Mouse (Mus musculus) erythroid progenitor cell, adult 5-6 weeks (primary cell): ENCODE data around the gene B230118H07Rik. TPM values are rescaled to one million over a fixed set of nuclear protein-coding genes. Genes with fewer than 3 reads are reported as not detected.
"Not testable (repeated sequence)": the region's sequence is repeated elsewhere in the genome, so short reads cannot be mapped to it uniquely, and the experiment has no call there.

Experiments
- ATAC-seq: replicated peaks from 2 replicates; pipeline ENCODE4 v1.8.0; 2016; ENCODE audit warnings: moderate number of reproducible peaks, mild to moderate bottlenecking, moderate TSS enrichment, inconsistent platforms; ENCODE audit not compliant: poor library complexity, low FRiP score, severe bottlenecking
- total RNA-seq, 2 experiments: library from RNA; stranded (forward) in 1 of 2; stranded (reverse) in 1 of 2; fragments of 150-400 nt in 1 of 2; fragments of 186-747, 209-891 nt in 1 of 2; gene quantifications; 2 replicates each; pipeline versions ENCODE4 v1.2.3 to v1.2.4; 2015 to 2017; ENCODE audit warnings: low replicate concordance in 2 of 2

B230118H07Rik gene
- total RNA-seq, 2 experiments from 2014 or later, result 9.6 to 10.4 TPM

DNA sequence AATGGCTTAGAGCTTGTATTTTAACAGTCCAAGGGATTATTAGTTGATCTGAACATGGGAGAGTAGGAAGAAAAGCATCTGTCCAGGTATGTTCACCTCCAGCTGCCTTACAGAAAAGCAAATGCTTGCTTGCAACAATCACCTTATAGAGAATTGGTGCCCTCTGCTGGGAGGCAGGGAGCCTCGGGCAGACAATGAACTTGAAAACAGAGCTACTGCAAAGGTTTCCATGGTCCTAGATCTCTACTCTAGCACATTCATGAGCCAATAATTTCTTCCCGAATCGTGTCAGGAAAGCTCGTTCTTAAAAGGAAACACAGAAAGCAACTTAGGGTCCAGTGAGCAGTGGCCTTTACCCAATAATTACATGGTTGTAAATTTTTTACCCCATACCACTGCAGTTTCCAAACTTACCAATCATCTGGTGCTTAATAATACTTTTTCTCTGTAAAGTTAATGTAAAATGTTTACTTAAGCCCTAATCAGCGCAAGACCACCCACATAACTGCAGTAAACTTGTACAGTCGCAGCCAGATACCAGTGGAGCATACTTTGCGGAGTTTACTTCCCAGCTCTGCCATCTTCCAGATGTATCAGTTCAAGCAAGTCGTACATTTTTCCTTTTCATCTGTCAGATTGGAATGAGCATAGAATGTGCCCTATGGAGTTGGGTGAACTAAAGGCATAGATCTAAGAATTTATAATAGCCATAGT is 105.5 kb downstream of the B230118H07Rik start:
- ATAC-seq, result no peak

DNA sequence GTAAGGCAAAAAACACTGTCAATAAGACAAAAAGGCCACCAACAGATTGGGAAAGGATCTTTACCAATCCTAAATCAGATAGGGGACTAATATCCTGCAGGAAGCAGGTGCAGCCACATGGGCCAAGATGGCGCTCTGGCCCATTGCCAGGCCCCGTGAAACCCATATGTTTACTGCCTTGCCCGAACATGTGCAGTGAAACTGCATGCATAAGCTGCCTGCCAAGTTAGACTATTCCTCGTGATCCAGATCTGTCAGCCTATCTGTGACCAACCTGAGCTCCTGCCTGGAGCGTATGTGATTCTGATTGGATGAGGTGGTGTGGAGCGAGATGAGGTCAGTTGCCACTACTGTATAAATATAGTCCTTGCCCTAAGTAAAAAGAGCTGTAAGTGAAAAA is 112.4 kb downstream of the B230118H07Rik start:
- ATAC-seq, result not testable (repeated sequence)

DNA sequence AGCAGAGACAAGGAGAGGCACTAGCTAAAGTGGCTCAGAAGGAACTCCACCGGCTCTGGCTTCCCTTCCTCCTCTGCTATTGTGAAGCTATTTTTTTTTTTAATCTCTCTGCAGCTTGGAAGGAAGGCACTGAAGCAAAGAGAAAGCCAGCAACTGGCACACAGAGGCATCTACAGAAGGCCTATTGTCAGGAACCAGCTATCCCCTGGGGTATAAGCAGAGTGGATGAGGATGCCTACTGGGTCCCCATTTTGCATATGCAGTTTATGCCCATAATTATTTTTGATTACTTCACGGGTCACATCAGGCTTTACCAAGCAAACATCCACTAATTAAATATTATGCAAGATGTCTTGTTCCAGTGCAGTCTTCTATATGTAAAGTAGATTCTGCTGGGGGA is 115.6 kb downstream of the B230118H07Rik start:
- ATAC-seq, result no peak

DNA sequence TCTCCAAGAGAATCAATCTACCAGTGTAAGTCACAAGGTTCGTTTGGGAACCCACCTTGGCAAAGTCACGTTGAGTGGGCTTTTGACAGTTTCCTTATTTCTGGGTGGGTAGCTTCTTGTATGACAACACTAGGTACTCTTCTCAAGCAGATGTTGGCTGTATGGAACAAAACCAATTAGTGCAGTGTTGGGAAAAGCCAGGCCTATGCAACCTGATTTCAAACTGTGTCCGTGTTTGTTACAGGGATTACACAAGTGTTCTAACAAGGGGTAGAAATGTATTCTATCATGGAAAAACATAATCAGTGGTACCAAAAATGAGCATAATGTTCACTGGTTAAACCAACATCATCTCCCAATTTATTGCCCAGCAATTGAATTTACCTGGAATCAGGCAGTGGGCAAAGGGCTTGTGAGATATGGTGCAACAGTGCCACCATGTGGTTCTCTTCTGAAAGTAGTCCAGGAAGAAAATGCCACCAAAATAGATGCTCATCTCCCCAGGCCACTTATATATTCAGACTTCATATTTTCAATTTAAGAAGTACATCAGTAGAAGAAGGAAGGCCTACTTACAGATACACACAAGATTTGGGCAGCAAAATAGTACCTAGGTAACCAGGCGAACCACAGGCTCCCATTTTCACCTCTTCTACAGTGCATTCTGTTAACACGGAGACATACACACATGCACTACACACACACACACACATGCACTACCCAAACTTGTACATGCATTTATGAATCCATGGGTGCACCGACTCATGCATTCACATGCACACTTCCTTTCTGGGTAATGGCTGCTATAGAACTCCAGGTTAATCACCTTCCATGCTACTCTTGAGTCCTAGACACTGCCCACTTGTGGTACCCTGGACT is 123.6 kb downstream of the B230118H07Rik start:
- ATAC-seq, result no peak

DNA sequence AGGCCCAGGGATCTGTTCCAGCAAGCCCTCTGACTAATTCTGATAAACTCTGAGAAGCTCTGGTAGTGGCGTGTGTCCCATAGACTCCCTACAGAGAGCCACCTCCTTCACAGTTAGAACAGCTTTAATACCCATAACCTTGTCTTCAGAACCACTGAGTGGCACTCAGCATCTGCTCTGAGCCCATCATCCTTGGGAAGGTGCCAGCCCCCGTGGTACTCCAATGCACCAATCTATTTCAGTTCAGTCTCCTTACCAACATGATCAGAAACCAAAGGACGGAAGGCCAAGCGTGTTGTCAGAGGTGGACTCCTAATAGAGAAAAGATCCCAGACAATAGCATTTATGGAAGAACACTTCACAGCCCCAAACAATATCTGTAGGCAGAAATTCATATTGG is 124.2 kb downstream of the B230118H07Rik start:
- no peak for ATAC-seq

DNA sequence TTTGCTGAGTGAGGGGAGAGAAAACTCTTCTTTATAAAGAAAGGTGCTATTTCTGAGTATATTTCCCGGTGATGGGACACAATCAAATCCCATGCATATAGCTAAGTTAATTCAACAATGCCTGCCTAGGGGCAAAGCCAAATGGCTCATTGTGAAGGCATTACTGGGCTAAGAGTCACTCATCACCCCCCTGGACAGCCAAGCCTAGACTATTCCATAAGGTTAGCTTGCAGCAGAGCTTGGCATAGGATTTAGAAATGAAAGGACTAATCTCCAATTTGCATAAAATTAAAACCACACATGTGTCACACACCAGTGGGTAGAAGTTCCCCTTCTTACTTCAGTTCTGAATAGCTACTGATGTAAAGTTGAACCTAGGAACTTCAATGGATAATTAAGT is 128.8 kb downstream of the B230118H07Rik start:
- ATAC-seq, result no peak

DNA sequence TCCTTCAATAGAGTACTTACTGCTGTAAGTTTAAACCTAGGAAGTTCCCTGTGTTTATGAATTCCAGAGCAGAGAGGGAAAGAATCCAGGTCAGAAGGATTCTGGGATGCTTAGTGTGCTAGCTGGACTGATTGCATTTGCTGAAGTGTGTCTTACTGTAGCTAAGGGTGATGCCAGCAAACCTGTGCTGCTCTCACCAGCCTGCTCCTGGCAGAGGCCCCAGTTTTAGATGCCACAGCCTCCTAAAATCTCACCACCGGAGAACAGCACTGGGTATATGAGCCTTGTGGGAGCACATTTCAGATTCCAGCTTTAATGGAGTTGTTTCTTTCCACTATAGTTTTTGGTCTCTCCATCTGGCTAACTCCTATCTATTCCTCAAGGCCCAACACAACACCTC is 129.4 kb downstream of the B230118H07Rik start:
- ATAC-seq, result no peak

Other genes with a start within 250 kb of the B230118H07Rik start
- 1.8 and 9.6 TPM in 2 replicates for gene Rag2, start 24.8 kb downstream of the B230118H07Rik start, total RNA-seq (2015; ENCODE audit: low replicate concordance)
- gene Rag2, start 24.8 kb downstream of the B230118H07Rik start, total RNA-seq (2017; ENCODE audit: low replicate concordance), result 1.3 and 1.8 TPM in 2 replicates
- gene Rag1, start within 50 bp of the B230118H07Rik start, total RNA-seq (2015; ENCODE audit: low replicate concordance), result 9.7 and 13.4 TPM in 2 replicates
- gene Rag1, start within 50 bp of the B230118H07Rik start, total RNA-seq (2017; ENCODE audit: low replicate concordance), result 9.8 and 10.7 TPM in 2 replicates
- gene Traf6, start 28.9 kb upstream of the B230118H07Rik start, total RNA-seq (2015; ENCODE audit: low replicate concordance), result 7.2 and 9.6 TPM in 2 replicates
- 4.0 and 5.9 TPM in 2 replicates for gene Traf6, start 28.9 kb upstream of the B230118H07Rik start, total RNA-seq (2017; ENCODE audit: low replicate concordance)
- 1.4 TPM in 1 of 2 replicates, not detected in the other for gene Prr5l, start 233.5 kb upstream of the B230118H07Rik start, total RNA-seq (2015; ENCODE audit: low replicate concordance)
- gene Prr5l, start 233.5 kb upstream of the B230118H07Rik start, total RNA-seq (2017; ENCODE audit: low replicate concordance), result not detected in 2 replicates
- 2.2 and 8.8 TPM in 2 replicates for gene Commd9, start 236.7 kb upstream of the B230118H07Rik start, total RNA-seq (2015; ENCODE audit: low replicate concordance)
- 13.9 TPM in 1 of 2 replicates, not detected in the other for gene Commd9, start 236.7 kb upstream of the B230118H07Rik start, total RNA-seq (2017; ENCODE audit: low replicate concordance)